Comparison of ENCODE assay signal across 12 mouse cellular contexts in the genomic region with DNA sequence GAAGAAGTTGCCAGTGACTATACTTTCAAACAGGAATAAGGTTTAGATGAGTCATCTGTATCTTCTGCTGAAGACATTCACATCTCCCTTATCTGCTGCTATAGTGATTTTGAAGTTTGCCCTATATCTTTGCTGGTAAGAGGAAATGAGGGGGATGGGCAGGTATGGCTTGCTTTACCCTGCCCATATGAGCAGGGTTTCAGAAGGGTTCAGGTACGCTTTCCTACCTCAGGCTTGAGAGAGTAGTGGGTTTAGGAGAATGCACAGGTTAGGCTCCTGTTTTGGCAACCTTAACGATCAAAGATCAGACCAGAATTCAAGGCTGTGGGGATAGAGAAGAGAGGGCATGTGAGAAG. TPM values are rescaled to one million over a fixed set of nuclear protein-coding genes. Genes with fewer than 3 reads are reported as not detected.
A peak's percentile ranks its signal among the peaks of the same experiment; 100 is the strongest.
DNase-seq lines count a peak whose midpoint lies in the region; ATAC-seq and TF ChIP-seq lines count a peak whose summit lies in the region.
"Had no signal": no experiment of that assay in that cellular context is flagged by ENCODE, and none has a peak within 500 bp of the region (broad histone marks: within the 10 kb centered on the region; RNA-seq: fewer than 3 reads in every experiment).

No protein-coding gene starts in this region.

- no peaks in the 10 kb centered on the region for H3K27me3 ChIP-seq in midbrain, embryonic 16.5 days (ENCODE audit: control insufficient read depth, insufficient read depth, low read depth, low read length)
- H3K27me3 ChIP-seq in midbrain, embryonic 15.5 days (replicated peaks) = no peaks in the 10 kb centered on the region
- no peaks in the 10 kb centered on the region for H3K27me3 ChIP-seq in intestine, embryonic 15.5 days (replicated peaks)
- no peaks in the 10 kb centered on the region for H3K27me3 ChIP-seq in thymus, adult 2 months (ENCODE audit: control insufficient read depth, insufficient read depth, low read length)

- 90% methylated on average over 2 of the region's 2 CpGs for WGBS in midbrain, embryonic 16.5 days
- 91% methylated on average over 2 of the region's 2 CpGs for WGBS in midbrain, embryonic 15.5 days
- WGBS in intestine, embryonic 15.5 days = 73% methylated on average over 2 of the region's 2 CpGs
- WGBS in thymus, adult 2 months = 80% methylated on average over 2 of the region's 2 CpGs

- TF ChIP-seq CTCF in thymus, adult 2 months (IDR thresholded peaks at IDR 0.05; ENCODE audit: borderline replicate concordance, control insufficient read depth, extremely low read depth, insufficient read depth, low read length, poor library complexity) = no peak

- H3K9me3 ChIP-seq in midbrain, embryonic 16.5 days (replicated peaks; ENCODE audit: control insufficient read depth, low read length, poor library complexity, severe bottlenecking) = no peaks in the 10 kb centered on the region
- H3K9me3 ChIP-seq in midbrain, embryonic 15.5 days = no peaks in the 10 kb centered on the region
- H3K9me3 ChIP-seq in intestine, embryonic 15.5 days = no peaks in the 10 kb centered on the region
- H3K9me3 ChIP-seq: embryonic facial prominence, embryonic 10.5 days had no signal

- H3K27ac ChIP-seq in midbrain, embryonic 16.5 days (ENCODE audit: low read length) = no peak overlapping the region
- H3K27ac ChIP-seq in midbrain, embryonic 15.5 days = no peak overlapping the region
- H3K27ac ChIP-seq in intestine, embryonic 15.5 days = no peak overlapping the region
- no peak overlapping the region for H3K27ac ChIP-seq in thymus, adult 2 months (ENCODE audit: control insufficient read depth, insufficient read depth, low read length)
- H3K27ac ChIP-seq: embryonic facial prominence, embryonic 10.5 days; layer of hippocampus, adult 2 months had no signal

- no peak for TF ChIP-seq POLR2A in thymus, adult 2 months (IDR thresholded peaks at IDR 0.05; ENCODE audit: control insufficient read depth, extremely low read depth, insufficient read depth, low read length, poor library complexity)

- H3K36me3 ChIP-seq in midbrain, embryonic 16.5 days (ENCODE audit: control insufficient read depth, insufficient read depth, low read length) = no peaks in the 10 kb centered on the region
- H3K36me3 ChIP-seq in midbrain, embryonic 15.5 days (replicated peaks) = no peaks in the 10 kb centered on the region
- no peaks in the 10 kb centered on the region for H3K36me3 ChIP-seq in intestine, embryonic 15.5 days
- no peaks in the 10 kb centered on the region for H3K36me3 ChIP-seq in thymus, adult 2 months (ENCODE audit: control insufficient read depth, insufficient read depth, low read length)

- H3K4me2 ChIP-seq in midbrain, embryonic 16.5 days (ENCODE audit: low read length) = no peak overlapping the region
- H3K4me2 ChIP-seq in midbrain, embryonic 15.5 days = no peak overlapping the region
- no peak overlapping the region for H3K4me2 ChIP-seq in intestine, embryonic 15.5 days (replicated peaks)

- H3K4me3 ChIP-seq in midbrain, embryonic 16.5 days (ENCODE audit: low read depth, low read length) = no peak overlapping the region
- H3K4me3 ChIP-seq in midbrain, embryonic 15.5 days = no peak overlapping the region
- H3K4me3 ChIP-seq in intestine, embryonic 15.5 days (replicated peaks) = no peak overlapping the region
- no peak overlapping the region for H3K4me3 ChIP-seq in thymus, adult 2 months (ENCODE audit: control insufficient read depth, insufficient read depth, low read length)
- H3K4me3 ChIP-seq: embryonic facial prominence, embryonic 10.5 days; heart, adult 2 months; layer of hippocampus, adult 2 months had no signal

- H3K4me1 ChIP-seq in midbrain, embryonic 16.5 days (ENCODE audit: control insufficient read depth, insufficient read depth, low read length) = peaks cover 7% of the 10 kb centered on the region; the same call in 1 of the 2 replicates
- peaks cover 10% of the 10 kb centered on the region for H3K4me1 ChIP-seq in midbrain, embryonic 15.5 days
- peaks cover 53% of the 10 kb centered on the region for H3K4me1 ChIP-seq in intestine, embryonic 15.5 days (replicated peaks)
- H3K4me1 ChIP-seq in thymus, adult 2 months (replicated peaks; ENCODE audit: control insufficient read depth, insufficient read depth, low read length) = peaks cover 41% of the 10 kb centered on the region

- 0 out of 2 replicates have a peak, but pooled peaks have one; percentile 17 for ATAC-seq in midbrain, embryonic 16.5 days
- no peak for ATAC-seq in midbrain, embryonic 15.5 days (replicated peaks)
- peak; percentile 41 for ATAC-seq in intestine, embryonic 15.5 days
- ATAC-seq in granulocyte monocyte progenitor cell, adult 5-6 weeks (replicated peaks; ENCODE audit: poor library complexity, severe bottlenecking) = no peak

- H3K9ac ChIP-seq in midbrain, embryonic 16.5 days (ENCODE audit: low read depth, low read length) = no peak overlapping the region
- H3K9ac ChIP-seq in midbrain, embryonic 15.5 days = no peak overlapping the region
- no peak overlapping the region for H3K9ac ChIP-seq in intestine, embryonic 15.5 days

- DNase-seq in thymus, adult 2 months = peak; percentile 54
- no peak for DNase-seq in gastrocnemius, postnatal 4 days (ENCODE audit: low spot score in 2 of 2)
- no peak for DNase-seq in lung, postnatal 4 days
- DNase-seq in cerebellum, postnatal 4 days (ENCODE audit: low spot score in 2 of 2) = no peak
- DNase-seq: gastrocnemius, postnatal 10 days had no signal

RNA-seq across cellular contexts. Expression of a gene that starts 36.7 kb away (rescaled TPM):
- polyA plus RNA-seq in midbrain, embryonic 16.5 days (2015; fragmentation: Nextera tagmentation; extraction: Ambion mirVana) = 0.54 and 0.81 TPM in 2 replicates
- polyA plus RNA-seq in midbrain, embryonic 15.5 days (2015; fragmentation: Nextera tagmentation; extraction: Ambion mirVana) = 0.29 and 0.49 TPM in 2 replicates
- 3.2 and 4.1 TPM in 2 replicates for polyA plus RNA-seq in intestine, embryonic 15.5 days (2015; fragmentation: Nextera tagmentation; extraction: Ambion mirVana)
- polyA plus RNA-seq in thymus, adult 2 months (2012; rRNA removed) = 8.8 and 9.6 TPM in 2 replicates
- total RNA-seq in gastrocnemius, postnatal 4 days (2021) = 10 to 100 TPM; 18.9 to 20.3 TPM
- 29.3 and 46.2 TPM in 2 replicates for total RNA-seq in granulocyte monocyte progenitor cell, adult 5-6 weeks (2014; fragmentation: Nextera tagmentation)
- 11.2 and 13.8 TPM in 2 replicates for total RNA-seq in granulocyte monocyte progenitor cell, adult 5-6 weeks (2017)

Comparison
In these comparisons a context has a peak if more than half of its experiments do, and no peak if none do; other contexts are left out.
1. ATAC-seq: peak in midbrain, embryonic 16.5 days (single experiment) and intestine, embryonic 15.5 days (single experiment); none in midbrain, embryonic 15.5 days (single experiment) and granulocyte monocyte progenitor cell, adult 5-6 weeks (single experiment).